Mouse (Mus musculus): ENCODE results near the gene Strip2.

GRCm38 (mm10) chr6:29985058-29985498 is 68.3 kb downstream of the Strip2 start:
- TF ChIP-seq CTCF (IDR thresholded peaks at IDR 0.05; ENCODE audit: extremely low read depth, insufficient read depth, insufficient read length, insufficient replicate concordance) (no peak), POLR2A (IDR thresholded peaks at IDR 0.05; ENCODE audit: low read depth, low read length) (no peak)
